Mouse (Mus musculus) liver, postnatal 0 days (tissue): ENCODE measurements around the gene Adck1.

Experiments used
- CTCF ChIP-seq: sonication (generic); IDR thresholded peaks from 2 replicates; pipeline ENCODE4 v1.5.1; 2016; ENCODE audit warnings: antibody characterized with exemption, low read depth
- EP300 ChIP-seq: IDR thresholded peaks from 2 replicates; pipeline ENCODE4 v1.6.1; 2016; ENCODE audit warnings: antibody characterized with exemption, low read depth, mild to moderate bottlenecking

DNA sequence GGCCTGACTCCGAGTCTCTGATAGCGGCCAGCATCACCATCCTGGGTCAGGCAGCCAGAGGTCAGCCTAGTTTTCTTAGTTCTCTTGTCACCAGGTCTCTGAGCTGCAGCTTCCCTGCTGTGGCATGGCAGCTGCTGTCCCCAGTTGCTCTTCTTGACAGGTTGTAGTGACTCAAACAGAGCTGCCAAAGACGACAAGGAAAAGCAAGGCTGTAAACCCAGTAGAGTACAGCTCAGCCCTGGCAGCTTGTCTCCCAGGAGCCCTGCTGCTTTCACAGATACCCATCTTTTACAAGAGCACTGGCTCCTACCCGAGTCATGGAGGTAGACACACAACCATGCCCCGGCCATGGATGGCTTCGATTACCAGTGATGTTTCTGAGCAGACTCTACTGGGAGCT lies 108.3 kb downstream of the Adck1 start:
- TF ChIP-seq EP300, result no peak
- no peak for TF ChIP-seq CTCF
